Mouse (Mus musculus) left cerebral cortex, adult 9 months (tissue): ENCODE results near the gene Tbl1x.

Source experiments
- DNase-seq, 2 experiments: peaks; one replicate each; pipeline ENCODE4 v3.0.0; 2022; ENCODE audit warnings: low spot score in 2 of 2

Gene Tbl1x

GRCm38 (mm10) chrX:77608947-77609703, 98.3 kb downstream of the Tbl1x start:
- DNase-seq = no peak

DNA sequence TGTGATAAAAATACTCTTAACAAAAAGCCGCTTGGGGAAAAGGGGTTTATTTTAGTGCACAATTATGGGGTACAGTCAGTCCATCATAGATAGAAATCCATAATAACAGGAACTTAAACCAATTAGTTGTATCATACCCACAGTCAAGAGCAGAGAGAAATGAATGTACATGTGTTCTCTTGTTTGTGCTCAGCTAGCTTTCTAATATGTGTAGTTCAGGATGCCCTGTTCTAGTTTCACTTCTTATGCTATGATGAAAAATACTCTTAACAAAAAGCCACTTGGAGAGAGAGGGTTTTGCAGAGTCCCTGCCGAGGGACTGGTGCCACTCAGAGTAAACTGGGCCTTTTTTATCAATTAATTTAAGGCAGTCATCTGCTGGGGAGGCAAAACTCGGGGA, 101.1 kb downstream of the Tbl1x start:
- no peak for DNase-seq

- DNase-seq = no peak
Observed at GRCm38 (mm10) chrX:77613041-77613440, 102.2 kb downstream of the Tbl1x start.

- no peak for DNase-seq
Observed at GRCm38 (mm10) chrX:77615735-77616293, 105.0 kb downstream of the Tbl1x start.

- no peak for DNase-seq
Observed at GRCm38 (mm10) chrX:77617368-77618144, 106.7 kb downstream of the Tbl1x start.

DNA sequence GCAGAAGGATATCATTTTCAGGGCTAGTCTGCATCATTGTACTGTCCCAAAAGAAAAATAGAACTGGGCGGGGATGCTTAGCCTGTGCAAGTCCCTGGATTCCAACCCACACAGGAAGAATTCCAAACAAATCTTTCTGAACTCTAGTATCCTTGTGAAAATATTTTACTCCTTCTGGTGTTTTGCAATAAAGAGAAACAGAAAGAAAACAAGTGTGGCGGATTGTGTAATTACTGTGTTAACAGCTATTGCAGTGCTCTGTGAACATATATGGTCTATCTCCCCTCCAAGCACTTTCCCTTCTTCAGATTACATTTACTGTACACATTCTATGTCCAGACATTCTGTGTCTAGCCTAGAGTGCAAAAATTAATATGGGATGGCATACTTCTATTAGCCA, 119.6 kb downstream of the Tbl1x start:
- no peak for DNase-seq

GRCm38 (mm10) chrX:77636499-77636898, 125.7 kb downstream of the Tbl1x start:
- no peak for DNase-seq

DNA sequence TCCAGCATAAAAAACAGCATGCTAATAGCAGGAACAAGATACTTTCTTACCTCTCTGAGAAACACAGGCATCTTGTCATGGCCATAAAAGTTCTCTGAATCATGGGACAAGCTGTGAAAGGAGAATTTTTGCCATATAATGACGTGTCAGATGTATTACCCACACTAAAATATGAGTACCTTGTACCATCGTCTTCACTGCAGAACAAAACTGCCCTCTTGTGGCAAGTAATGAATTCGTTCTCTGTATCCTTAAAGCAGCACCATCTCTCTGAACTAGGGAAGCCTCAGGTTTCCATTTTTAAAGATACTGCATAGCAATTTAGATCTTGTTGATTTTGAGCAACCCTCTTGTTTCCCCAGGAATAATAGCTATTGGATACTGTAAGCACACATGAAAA, 127.3 kb downstream of the Tbl1x start:
- peak; percentile 22 to 68 for DNase-seq

DNA sequence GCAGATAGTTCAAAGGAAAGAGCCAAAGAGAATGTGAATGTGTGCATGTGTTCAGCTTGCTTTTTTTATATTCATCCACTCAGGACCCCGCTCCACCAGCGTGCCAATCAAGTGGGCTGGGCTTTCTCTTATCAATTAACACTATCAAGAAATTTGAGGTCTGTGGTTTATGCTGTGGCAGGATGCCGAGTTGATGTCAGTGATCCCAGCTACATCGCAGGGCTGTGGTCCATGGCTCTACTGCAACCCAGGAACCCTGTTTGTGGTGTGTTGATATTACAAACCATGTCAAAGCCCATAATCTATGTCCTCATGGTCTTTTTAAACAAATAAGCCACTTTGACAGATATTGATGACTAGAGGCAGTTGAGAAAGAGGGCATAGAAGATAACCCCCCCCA, 129.5 kb downstream of the Tbl1x start:
- no peak for DNase-seq

GRCm38 (mm10) chrX:77646164-77646563, 135.4 kb downstream of the Tbl1x start:
- DNase-seq = no peak

GRCm38 (mm10) chrX:77650246-77650645, 139.4 kb downstream of the Tbl1x start:
- no peak for DNase-seq

GRCm38 (mm10) chrX:77662030-77662429, 151.2 kb downstream of the Tbl1x start:
- DNase-seq = no peak

DNA sequence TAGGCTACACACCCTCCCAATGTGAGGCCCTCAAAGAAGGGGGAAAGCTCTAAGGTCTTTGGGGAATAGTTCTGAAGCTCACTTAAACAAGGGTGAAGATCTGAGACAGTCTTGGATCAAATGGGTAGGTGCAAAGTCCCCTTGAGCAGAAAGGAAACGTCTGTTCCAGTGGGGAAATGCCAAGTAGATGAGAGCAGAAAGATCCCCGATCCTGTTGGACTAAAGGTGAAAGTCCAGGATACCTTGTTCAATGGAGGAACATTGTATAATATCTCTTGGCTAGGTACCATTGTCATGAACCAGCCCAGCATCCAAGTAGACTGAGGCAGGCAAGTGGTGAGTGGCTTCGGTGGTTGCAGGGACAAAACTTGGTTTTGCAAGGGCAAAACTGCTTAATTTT, 152.5 kb downstream of the Tbl1x start:
- no peak for DNase-seq

DNA sequence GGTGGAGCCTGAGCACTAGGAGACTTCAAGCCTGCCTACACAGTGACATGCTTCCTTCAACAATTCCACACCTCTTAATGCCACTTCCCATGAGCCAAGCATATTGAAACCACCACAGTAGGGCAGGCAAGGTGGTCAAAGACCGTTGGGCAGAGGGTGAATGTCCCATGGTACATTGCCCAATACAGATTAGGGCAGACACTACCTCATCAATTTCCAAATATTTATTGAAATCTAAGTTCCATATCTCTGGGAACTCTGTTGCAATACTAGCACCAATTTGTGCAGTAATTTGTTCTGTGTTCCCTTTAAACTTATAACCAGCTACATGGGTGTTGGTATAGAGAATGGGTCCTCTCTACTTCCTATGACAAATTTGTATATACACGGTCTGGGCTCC, 154.2 kb downstream of the Tbl1x start:
- DNase-seq = no peak

GRCm38 (mm10) chrX:77666911-77667310, 156.1 kb downstream of the Tbl1x start:
- no peak for DNase-seq

GRCm38 (mm10) chrX:77667441-77667840, 156.6 kb downstream of the Tbl1x start:
- DNase-seq = no peak

DNA sequence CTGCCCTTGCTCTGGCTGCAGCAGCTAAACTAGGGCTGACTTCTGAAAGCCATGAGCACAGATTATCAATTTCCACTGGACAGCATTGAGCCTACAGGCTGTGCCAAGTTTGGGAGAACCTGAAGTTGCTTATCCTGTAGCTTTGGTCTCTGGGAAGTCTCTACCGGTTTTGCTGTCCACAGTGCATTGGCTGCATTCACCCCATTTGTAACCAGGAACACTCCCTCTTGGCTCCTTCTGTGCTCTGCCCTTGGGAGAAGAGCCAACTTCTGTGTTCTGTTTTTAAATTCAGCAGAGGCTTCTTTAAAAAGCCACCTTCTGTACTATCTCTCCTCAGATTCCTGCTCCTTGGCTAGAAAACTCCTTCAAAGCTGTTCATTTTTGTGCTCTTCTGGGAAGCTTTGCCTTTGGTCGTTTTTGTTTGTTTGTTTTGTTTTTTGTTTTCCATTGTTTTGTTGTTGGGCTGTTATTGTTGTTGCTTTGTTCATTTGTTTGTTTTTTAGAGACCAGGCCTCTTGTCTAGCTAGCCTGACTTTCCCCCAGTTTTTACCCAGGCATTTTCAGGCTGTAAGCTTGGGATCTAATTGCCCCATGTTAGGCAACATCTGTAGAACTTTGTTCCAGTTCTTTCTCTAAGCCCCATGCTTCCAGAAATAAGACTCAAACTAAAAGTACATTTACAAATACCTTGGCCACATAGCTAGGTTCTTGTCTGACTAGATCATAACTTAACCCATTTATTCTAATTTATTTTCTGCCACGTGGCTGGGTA, 159.2 kb downstream of the Tbl1x start:
- DNase-seq = no peak
